Mouse (Mus musculus) lung, postnatal 0 days (tissue): ENCODE measurements around the gene Cux1. TPM values are rescaled to one million over a fixed set of nuclear protein-coding genes. Genes with fewer than 3 reads are reported as not detected.

Source experiments
- ATAC-seq: fragments of 200-750 bp; cut with Nextera tagmentation; 2 replicates; pipeline ENCODE4 v1.8.0; 2017; ENCODE audit warnings: moderate library complexity
- DNase-seq: peaks from one replicate; pipeline ENCODE4 v3.0.0-alpha.2; 2016; ENCODE audit warnings: low spot score
- H3K27ac ChIP-seq: fragments of 300-500 bp; sonication (generic); 2 replicates; pipeline ENCODE4 v1.5.1; 2014; ENCODE audit warnings: antibody characterized with exemption, mild to moderate bottlenecking, low read length, mixed read lengths
- H3K27me3 ChIP-seq: fragments of 300-500 bp; sonication (generic); replicated peaks from 2 replicates; pipeline ENCODE4 v1.6.1; 2014; ENCODE audit warnings: low read length, mixed read lengths; ENCODE audit not compliant: insufficient read depth
- H3K36me3 ChIP-seq: fragments of 300-500 bp; sonication (generic); 2 replicates; pipeline ENCODE4 v1.6.1; 2014; ENCODE audit warnings: low read length, mixed read lengths; ENCODE audit not compliant: insufficient read depth
- H3K4me1 ChIP-seq: fragments of 300-500 bp; sonication (generic); 2 replicates; pipeline ENCODE4 v1.6.1; 2014; ENCODE audit warnings: antibody characterized with exemption, low read depth, low read length, mixed read lengths; ENCODE audit not compliant: insufficient read depth
- H3K4me2 ChIP-seq: fragments of 300-500 bp; sonication (generic); replicated peaks from 2 replicates; pipeline ENCODE4 v1.6.1; 2014; ENCODE audit warnings: low read depth, mild to moderate bottlenecking, low read length, moderate library complexity, mixed read lengths
- H3K4me3 ChIP-seq: fragments of 300-500 bp; sonication (generic); 2 replicates; pipeline ENCODE4 v1.5.1; 2014; ENCODE audit warnings: low read depth, low read length
- H3K9ac ChIP-seq: fragments of 300-500 bp; sonication (generic); replicated peaks from 2 replicates; pipeline ENCODE4 v1.6.1; 2014; ENCODE audit warnings: low read depth, mild to moderate bottlenecking
- H3K9me3 ChIP-seq: fragments of 300-500 bp; sonication (generic); 2 replicates; pipeline ENCODE4 v1.6.1; 2016; ENCODE audit warnings: low read length, mixed read lengths
- CTCF ChIP-seq: IDR thresholded peaks from 2 replicates; pipeline ENCODE4 v1.5.1; 2016; ENCODE audit warnings: antibody characterized with exemption, mild to moderate bottlenecking
- EP300 ChIP-seq: IDR thresholded peaks from 2 replicates; pipeline ENCODE4 v1.6.1; 2016; ENCODE audit warnings: antibody characterized with exemption, mild to moderate bottlenecking, control low read depth
- WGBS: fragments of 180-500 bp; shearing (Covaris S2); extraction: QIAGEN DNeasy Blood & Tissue Kit; methylation state at CpG from one replicate; pipeline ENCODE4 v1.1.7; 2014; 5-methylcytosine and 5-hydroxymethylcytosine counted together
- polyA plus RNA-seq: library from polyadenylated mRNA; unstranded; fragments of >200 nt; fragmentation: Nextera tagmentation; extraction: Ambion mirVana; gene quantifications from 2 replicates; pipeline ENCODE4 v1.2.1, GENCODE M21; 2015

Cux1 gene
- polyA plus RNA-seq, 1 experiment from 2014 or later: 68.5 TPM

- no peak overlapping the region for H3K27ac ChIP-seq
These were observed 27.7 kb upstream of the Cux1 start for GRCm38 (mm10) chr5:136594896-136595540.

GRCm38 (mm10) chr5:136591816-136592499 is 24.7 kb upstream of the Cux1 start:
- no peaks in the 10 kb centered on the region for H3K4me1 ChIP-seq
- TF ChIP-seq CTCF (no peak), EP300 (no peak)
- WGBS: 61% methylated on average over 8 of the region's 8 CpGs

More at GRCm38 (mm10) chr5:136594896-136595540, 27.7 kb upstream of the Cux1 start:
- no peaks in the 10 kb centered on the region for H3K9me3 ChIP-seq
- H3K4me2 ChIP-seq: no peak overlapping the region
- no peaks in the 10 kb centered on the region for H3K27me3 ChIP-seq
- TF ChIP-seq CTCF (no peak), EP300 (no peak)
- H3K4me1 ChIP-seq: no peaks in the 10 kb centered on the region
- no peak overlapping the region for H3K4me3 ChIP-seq
- peak; percentile 51 for DNase-seq
- no peaks in the 10 kb centered on the region for H3K36me3 ChIP-seq
- H3K9ac ChIP-seq: no peak overlapping the region
- WGBS: 52% methylated on average over 8 of the region's 8 CpGs
- ATAC-seq: no peak

GRCm38 (mm10) chr5:136589002-136589401 is 21.7 kb upstream of the Cux1 start:
- TF ChIP-seq EP300: no peak
- no peak for TF ChIP-seq CTCF
- DNase-seq (no peak), ATAC-seq (no peak)
- no peaks in the 10 kb centered on the region for H3K4me1 ChIP-seq
- H3K9ac ChIP-seq: no peak overlapping the region
- no peaks in the 10 kb centered on the region for H3K9me3 ChIP-seq
- H3K27me3 ChIP-seq: no peaks in the 10 kb centered on the region
- H3K36me3 ChIP-seq: no peaks in the 10 kb centered on the region
- H3K4me3 ChIP-seq: no peak overlapping the region
- H3K27ac ChIP-seq: no peak overlapping the region
- WGBS: 50% methylated on average over 2 of the region's 2 CpGs
- no peak overlapping the region for H3K4me2 ChIP-seq

More at GRCm38 (mm10) chr5:136591816-136592499, 24.7 kb upstream of the Cux1 start:
- no peaks in the 10 kb centered on the region for H3K27me3 ChIP-seq
- no peak overlapping the region for H3K27ac ChIP-seq
- H3K4me3 ChIP-seq: no peak overlapping the region
- H3K9me3 ChIP-seq: no peaks in the 10 kb centered on the region
- H3K36me3 ChIP-seq: no peaks in the 10 kb centered on the region
- H3K4me2 ChIP-seq: no peak overlapping the region
- ATAC-seq (no peak), DNase-seq (no peak)
- H3K9ac ChIP-seq: no peak overlapping the region

GRCm38 (mm10) chr5:136588471-136588870 is 21.2 kb upstream of the Cux1 start:
- DNase-seq (no peak), ATAC-seq (no peak)
- Histone ChIP-seq H3K36me3 (no peaks in the 10 kb centered on the region), H3K9me3 (no peaks in the 10 kb centered on the region), H3K4me1 (no peaks in the 10 kb centered on the region), H3K27me3 (no peaks in the 10 kb centered on the region), H3K4me3 (no peak overlapping the region), H3K27ac (no peak overlapping the region), H3K9ac (no peak overlapping the region), H3K4me2 (no peak overlapping the region)
- TF ChIP-seq CTCF: no peak
- 65% methylated on average over 3 of the region's 3 CpGs for WGBS

GRCm38 (mm10) chr5:136584676-136585285 is 17.5 kb upstream of the Cux1 start:
- Histone ChIP-seq H3K27ac (no peak overlapping the region), H3K4me3 (no peak overlapping the region), H3K27me3 (no peaks in the 10 kb centered on the region), H3K4me2 (no peak overlapping the region), H3K9ac (no peak overlapping the region), H3K36me3 (no peaks in the 10 kb centered on the region), H3K4me1 (no peaks in the 10 kb centered on the region), H3K9me3 (no peaks in the 10 kb centered on the region)
- no peak for ATAC-seq
- TF ChIP-seq CTCF: no peak
- TF ChIP-seq EP300: no peak
- WGBS: 6% methylated on average over 4 of the region's 4 CpGs
- DNase-seq: peak; percentile 21

GRCm38 (mm10) chr5:136583666-136584464 is 16.6 kb upstream of the Cux1 start:
- H3K4me3 ChIP-seq: no peak overlapping the region
- 64% methylated on average over 4 of the region's 4 CpGs for WGBS
- H3K9me3 ChIP-seq: no peaks in the 10 kb centered on the region
- H3K4me1 ChIP-seq: no peaks in the 10 kb centered on the region
- no peaks in the 10 kb centered on the region for H3K36me3 ChIP-seq
- ATAC-seq (no peak), DNase-seq (no peak)
- TF ChIP-seq EP300 (no peak), CTCF (no peak)
- no peaks in the 10 kb centered on the region for H3K27me3 ChIP-seq
- no peak overlapping the region for H3K9ac ChIP-seq
- no peak overlapping the region for H3K27ac ChIP-seq
- no peak overlapping the region for H3K4me2 ChIP-seq
